Mouse (Mus musculus): Measurements from ENCODE around the gene Tsc22d1.
A peak's percentile ranks its signal among the peaks of the same experiment; 100 is the strongest.

Gene Tsc22d1

DNA sequence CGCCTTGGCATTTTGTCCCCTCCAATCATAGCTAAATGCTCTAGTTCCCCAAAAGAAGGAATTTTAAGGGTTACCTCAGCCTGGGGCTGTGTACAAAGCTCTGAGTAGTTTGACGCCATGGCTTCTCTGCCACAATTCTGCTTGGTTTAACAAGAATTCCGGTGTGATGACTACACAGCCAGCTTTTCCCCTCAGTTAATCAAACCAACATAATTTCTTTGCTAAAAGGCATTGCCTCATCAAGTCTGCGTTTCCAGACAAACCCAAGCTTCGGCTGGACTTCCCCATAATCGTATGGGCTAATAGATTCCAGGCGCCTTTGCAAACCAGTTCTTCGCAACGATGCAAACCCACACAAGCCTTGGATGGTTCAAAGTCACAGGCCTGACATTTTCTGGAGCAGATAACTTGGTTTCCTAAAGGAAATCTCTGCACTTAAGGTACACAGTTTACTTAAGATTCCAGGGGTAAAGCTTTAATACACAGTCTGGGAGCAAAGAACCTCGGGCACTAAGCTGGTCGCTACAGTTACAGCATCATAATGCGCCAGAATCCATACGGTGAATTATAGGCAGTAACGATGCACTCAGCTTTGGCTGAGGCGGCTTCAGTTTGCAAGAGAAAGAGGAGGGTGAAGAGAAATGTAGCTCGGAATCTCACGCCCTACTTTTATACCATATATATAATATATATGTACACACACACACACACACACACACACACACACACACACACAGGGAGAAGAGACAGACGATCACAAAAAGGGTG is 140.7 kb downstream of the Tsc22d1 start:
- peak; percentile 28 for DNase-seq (ENCODE audit: extremely low read depth, insufficient read length, low spot score)

- peak; percentile 52 for DNase-seq (ENCODE audit: extremely low read depth, insufficient read length, low spot score)
Measured at GRCm38 (mm10) chr14:76556031-76556851, 141.5 kb downstream of the Tsc22d1 start.

DNA sequence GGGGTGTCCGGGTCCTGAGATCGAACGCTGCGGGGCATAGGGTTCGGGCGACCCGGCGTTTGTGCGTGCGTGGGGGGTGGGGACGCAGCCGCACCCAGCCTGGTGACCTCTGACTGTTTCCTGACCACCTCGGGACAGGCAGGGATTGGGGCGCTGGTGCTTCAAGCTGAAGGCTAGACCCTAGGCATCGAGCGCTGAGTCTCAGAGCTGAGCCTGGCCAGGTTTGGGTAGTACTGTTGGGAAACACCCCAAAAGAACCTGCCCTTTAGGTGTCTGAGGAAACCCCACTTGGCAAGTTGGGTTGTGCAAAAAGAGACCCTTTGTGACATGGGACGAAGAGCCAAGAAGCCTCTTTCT is 142.1 kb downstream of the Tsc22d1 start, which contains the start of gene Serp2:
TSS of gene Serp2 (minus strand) at position 38 of the 357 bp plus-strand sequence.
- DNase-seq (ENCODE audit: extremely low read depth, insufficient read length, low spot score), result no peak

Data from 3134 (cell line).